Comparison of ENCODE assay signal across 8 mouse cellular contexts in the genomic region with DNA sequence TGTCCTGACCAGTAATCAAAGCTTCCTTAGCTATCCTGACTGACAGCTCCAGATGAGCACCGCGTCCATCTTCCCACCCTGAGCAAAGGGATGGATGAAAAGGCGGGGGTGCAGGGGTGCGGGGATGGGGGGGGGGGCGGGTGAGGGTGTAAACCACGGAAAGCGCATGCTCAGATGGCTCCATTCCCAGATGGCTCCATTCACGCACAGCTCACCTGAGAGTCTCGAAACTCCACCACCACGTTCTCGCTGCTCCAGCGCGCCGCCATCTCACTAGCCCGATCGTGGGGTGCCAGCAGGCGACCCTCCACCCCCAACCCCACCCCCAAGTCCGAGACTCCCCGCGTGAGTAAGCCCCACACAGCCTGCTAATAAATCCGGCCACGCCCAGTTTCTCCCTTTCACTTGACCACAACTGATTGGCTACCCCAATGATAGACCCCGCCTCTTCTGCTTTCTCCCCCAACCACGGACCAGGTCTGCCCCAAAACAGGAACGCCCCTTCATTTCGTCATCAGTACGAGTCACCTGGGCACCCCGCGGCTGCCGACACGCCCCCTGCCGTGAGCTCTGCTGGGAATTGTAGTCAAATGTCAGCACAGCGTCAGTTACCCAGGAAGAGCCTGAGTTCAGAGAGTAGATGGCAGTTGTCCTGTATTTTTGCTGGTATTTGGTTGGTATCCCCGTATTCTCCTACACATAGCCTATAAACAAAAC. TPM values are rescaled to one million over a fixed set of nuclear protein-coding genes. Genes with fewer than 3 reads are reported as not detected.
A peak's percentile ranks its signal among the peaks of the same experiment; 100 is the strongest.
DNase-seq lines count a peak whose midpoint lies in the region; ATAC-seq lines count a peak whose summit lies in the region.

A gene (minus strand): TSS at position 380 of the 717 bp plus-strand sequence.

- no peaks in the 10 kb centered on the region for H3K9me3 ChIP-seq in hindbrain, embryonic 12.5 days (replicated peaks)

- no peaks in the 10 kb centered on the region for H3K36me3 ChIP-seq in hindbrain, embryonic 12.5 days

- H3K4me2 ChIP-seq in hindbrain, embryonic 12.5 days (replicated peaks), result peak within 1 kb of the TSS; percentile 62

- DNase-seq in NIH3T3 (ENCODE audit: low read depth), result peak; percentile 99
- DNase-seq in cerebellum, postnatal 10 days, result peak; percentile 99 to 100
- DNase-seq in frontal cortex, postnatal 10 days (ENCODE audit: low spot score in 2 of 2), result peak; percentile 96
- DNase-seq in layer of hippocampus, postnatal 14 days (ENCODE audit: low spot score in 2 of 2), result peak; percentile 93 to 99
- peak; percentile 98 for DNase-seq in lung, postnatal 14 days
- DNase-seq in retina, adult 2 months (ENCODE audit: low read depth, low spot score), result peak; percentile 97
- DNase-seq in thymus, postnatal 36 days, result peak; percentile 97

- H3K27ac ChIP-seq in hindbrain, embryonic 12.5 days, result no peak within 1 kb of the TSS

- H3K4me3 ChIP-seq in hindbrain, embryonic 12.5 days, result peak within 1 kb of the TSS; percentile 73

- peak within 1 kb of the TSS; percentile 65 for H3K9ac ChIP-seq in hindbrain, embryonic 12.5 days

- peaks cover 8% of the 10 kb centered on the region for H3K4me1 ChIP-seq in hindbrain, embryonic 12.5 days

- ATAC-seq in hindbrain, embryonic 12.5 days (ENCODE audit: low FRiP score), result peak; percentile 97

- WGBS in hindbrain, embryonic 12.5 days, result 1% methylated on average over 32 of the region's 34 CpGs

- H3K27me3 ChIP-seq in hindbrain, embryonic 12.5 days, result no peaks in the 10 kb centered on the region

RNA-seq across cellular contexts. Expression of the gene that starts here (rescaled TPM):
- 7.2 and 7.7 TPM in 2 replicates for polyA plus RNA-seq in hindbrain, embryonic 12.5 days (2016; fragmentation: Nextera tagmentation; extraction: Ambion mirVana)
- total RNA-seq in layer of hippocampus, postnatal 14 days (2021), result 10 to 100 TPM; 26.6 to 28.3 TPM
